Mouse (Mus musculus) neural tube, embryonic 14.5 days (tissue): ENCODE results near the gene Pik3c2b. TPM values are rescaled to one million over a fixed set of nuclear protein-coding genes. Genes with fewer than 3 reads are reported as not detected.

ENCODE experiments used
- ATAC-seq: fragments of 200-750 bp; cut with Nextera tagmentation; 2 replicates; pipeline ENCODE4 v1.8.0; 2017; ENCODE audit warnings: low read depth, mild to moderate bottlenecking, moderate TSS enrichment, moderate library complexity
- H3K27ac ChIP-seq: fragments of 300-500 bp; sonication (generic); 2 replicates; pipeline ENCODE4 v1.5.1; 2014; ENCODE audit warnings: low read depth, mild to moderate bottlenecking, control low read depth, low read length, moderate library complexity, mixed read lengths
- H3K27me3 ChIP-seq: fragments of 300-500 bp; sonication (generic); 2 replicates; pipeline ENCODE4 v1.6.1; 2014; ENCODE audit warnings: low read length; ENCODE audit not compliant: control insufficient read depth, insufficient read depth
- H3K36me3 ChIP-seq: fragments of 300-500 bp; sonication (generic); 2 replicates; pipeline ENCODE4 v1.6.1; 2014; ENCODE audit warnings: low read length, mixed read lengths; ENCODE audit not compliant: control insufficient read depth, insufficient read depth
- H3K4me1 ChIP-seq: fragments of 300-500 bp; sonication (generic); 2 replicates; pipeline ENCODE4 v1.6.1; 2014; ENCODE audit warnings: low read length; ENCODE audit not compliant: control insufficient read depth, insufficient read depth
- H3K4me2 ChIP-seq: fragments of 300-500 bp; sonication (generic); 2 replicates; pipeline ENCODE4 v1.6.1; 2014; ENCODE audit warnings: mild to moderate bottlenecking, low read depth, low read length, control low read depth
- H3K4me3 ChIP-seq: fragments of 300-500 bp; sonication (generic); 2 replicates; pipeline ENCODE4 v1.5.1; 2014; ENCODE audit warnings: low read depth, low read length, control low read depth, mixed read lengths
- H3K9ac ChIP-seq: fragments of 300-500 bp; sonication (generic); replicated peaks from 2 replicates; pipeline ENCODE4 v1.6.1; 2014; ENCODE audit warnings: low read depth, mild to moderate bottlenecking, control low read depth, low read length, mixed read lengths
- H3K9me3 ChIP-seq: fragments of 300-500 bp; sonication (generic); 2 replicates; pipeline ENCODE4 v1.6.1; 2016; ENCODE audit warnings: low read length; ENCODE audit not compliant: control insufficient read depth
- WGBS: fragments of 180-500 bp; shearing (Covaris S2); extraction: QIAGEN DNeasy Blood & Tissue Kit; methylation state at CpG from one replicate; pipeline ENCODE4 v1.1.7; 2014; 5-methylcytosine and 5-hydroxymethylcytosine counted together
- polyA plus RNA-seq: library from polyadenylated mRNA; unstranded; fragments of >200 nt; fragmentation: Nextera tagmentation; extraction: Ambion mirVana; gene quantifications from 2 replicates; pipeline ENCODE4 v1.2.1, GENCODE M21; 2014

Gene Pik3c2b
- polyA plus RNA-seq, 1 experiment from 2014 or later: 17.2 TPM

- Histone ChIP-seq H3K4me2 (no peak overlapping the region), H3K27ac (no peak overlapping the region), H3K4me1 (peaks cover 10% of the 10 kb centered on the region; the same call in 1 of the 2 replicates), H3K4me3 (no peak overlapping the region), H3K9ac (no peak overlapping the region), H3K27me3 (no peaks in the 10 kb centered on the region), H3K36me3 (peaks cover 25% of the 10 kb centered on the region), H3K9me3 (no peaks in the 10 kb centered on the region)
- WGBS: 85% methylated on average over 5 of the region's 5 CpGs
- no peak for ATAC-seq
Measured at GRCm38 (mm10) chr1:133083003-133083546, 37.6 kb downstream of the Pik3c2b start.

- ATAC-seq: no peak
- no peaks in the 10 kb centered on the region for H3K27me3 ChIP-seq
- 70% methylated on average over 11 of the region's 11 CpGs for WGBS
- peaks cover 10% of the 10 kb centered on the region; the same call in 1 of the 2 replicates for H3K4me1 ChIP-seq
- H3K9ac ChIP-seq: no peak overlapping the region
- no peak overlapping the region for H3K4me3 ChIP-seq
- peaks cover 30% of the 10 kb centered on the region for H3K36me3 ChIP-seq
- no peaks in the 10 kb centered on the region for H3K9me3 ChIP-seq
- no peak overlapping the region for H3K27ac ChIP-seq
- no peak overlapping the region for H3K4me2 ChIP-seq
Measured at GRCm38 (mm10) chr1:133083942-133084625, 38.6 kb downstream of the Pik3c2b start.

DNA sequence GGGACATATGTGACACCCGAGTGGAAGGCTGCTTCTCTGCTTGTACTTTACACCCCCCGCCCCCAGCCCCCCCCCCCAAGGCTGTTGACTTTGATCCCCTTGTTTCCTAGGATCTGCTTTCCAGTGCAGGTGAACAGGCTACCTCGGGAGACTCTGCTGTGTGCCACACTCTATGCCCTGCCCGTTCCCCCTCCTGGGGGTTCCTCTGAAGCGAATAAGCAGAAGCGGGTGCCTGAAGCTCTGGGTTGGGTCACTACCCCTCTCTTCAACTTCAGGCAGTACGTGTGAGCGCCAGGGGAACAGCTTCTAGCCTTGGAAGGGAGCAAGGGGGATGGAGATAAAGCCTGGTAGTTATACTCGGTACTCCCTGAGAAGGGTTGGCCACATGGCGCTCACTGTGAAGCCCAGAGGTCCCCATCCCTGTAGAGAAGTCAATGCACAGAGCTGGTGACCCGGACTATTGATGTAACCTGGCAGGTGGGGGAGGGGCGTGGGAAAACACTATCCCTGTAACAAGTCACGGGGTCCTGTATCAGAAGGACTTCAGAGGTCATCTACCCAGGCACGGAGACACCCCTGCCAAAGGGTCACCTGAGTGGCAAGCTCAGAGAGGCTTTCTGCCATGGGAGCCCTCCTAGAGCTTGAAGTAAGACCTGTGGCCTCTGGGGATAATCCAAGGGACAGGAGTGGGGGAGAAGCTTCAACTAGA, 39.4 kb downstream of the Pik3c2b start:
- Histone ChIP-seq H3K4me3 (no peak overlapping the region), H3K36me3 (peaks cover 31% of the 10 kb centered on the region), H3K4me1 (peaks cover 7% of the 10 kb centered on the region; the same call in 1 of the 2 replicates), H3K9ac (no peak overlapping the region), H3K27ac (no peak overlapping the region), H3K4me2 (no peak overlapping the region), H3K27me3 (no peaks in the 10 kb centered on the region), H3K9me3 (no peaks in the 10 kb centered on the region)
- 83% methylated on average over 14 of the region's 14 CpGs for WGBS
- ATAC-seq: no peak

DNA sequence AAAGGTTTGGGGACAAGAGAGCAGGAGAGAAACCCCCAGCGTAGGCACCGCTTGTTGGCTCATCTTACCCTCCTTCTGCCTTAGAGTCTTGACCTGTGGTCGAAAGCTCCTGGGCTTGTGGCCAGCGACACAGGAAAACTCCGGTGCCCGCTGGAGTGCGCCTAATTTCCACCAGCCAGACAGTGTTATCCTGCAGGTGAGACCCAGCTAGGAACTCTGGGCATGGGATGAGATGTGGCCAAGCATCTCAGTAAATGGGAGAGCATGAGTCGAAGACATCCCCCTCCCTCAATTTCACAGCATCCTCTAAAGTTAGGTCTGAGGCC, 39.9 kb downstream of the Pik3c2b start:
- Histone ChIP-seq H3K36me3 (peaks cover 35% of the 10 kb centered on the region), H3K4me1 (0 out of 2 replicates have a peak, but pooled peaks cover 5% of the 10 kb centered on the region), H3K9ac (no peak overlapping the region), H3K4me3 (no peak overlapping the region), H3K27me3 (no peaks in the 10 kb centered on the region), H3K4me2 (no peak overlapping the region), H3K9me3 (no peaks in the 10 kb centered on the region), H3K27ac (no peak overlapping the region)
- 90% methylated on average over 8 of the region's 8 CpGs for WGBS
- no peak for ATAC-seq

DNA sequence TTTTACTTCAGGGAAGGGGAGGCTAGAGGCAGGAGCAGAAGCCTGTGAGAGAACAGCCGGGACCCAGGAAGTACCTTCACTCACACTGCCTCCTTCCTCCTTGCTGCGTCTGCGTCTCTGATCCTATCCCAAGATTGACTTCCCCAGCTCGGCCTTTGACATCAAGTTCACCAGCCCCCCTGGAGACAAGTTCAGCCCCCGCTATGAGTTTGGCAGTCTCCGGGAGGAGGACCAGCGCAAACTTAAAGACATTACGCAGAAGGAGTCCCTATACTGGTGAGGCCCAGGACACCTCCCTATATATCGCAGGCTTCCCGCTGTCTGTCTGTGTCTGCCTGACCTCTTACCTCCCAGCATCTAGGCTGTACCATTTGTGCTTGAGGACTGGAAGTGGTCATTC, 41.3 kb downstream of the Pik3c2b start:
- no peak overlapping the region for H3K4me2 ChIP-seq
- no peak overlapping the region for H3K27ac ChIP-seq
- ATAC-seq: no peak
- H3K36me3 ChIP-seq: peaks cover 38% of the 10 kb centered on the region
- H3K9me3 ChIP-seq: no peaks in the 10 kb centered on the region
- no peak overlapping the region for H3K4me3 ChIP-seq
- H3K27me3 ChIP-seq: no peaks in the 10 kb centered on the region
- WGBS: 82% methylated on average over 10 of the region's 10 CpGs
- no peak overlapping the region for H3K9ac ChIP-seq
- 0 out of 2 replicates have a peak, but pooled peaks cover 5% of the 10 kb centered on the region for H3K4me1 ChIP-seq

- 0 out of 2 replicates have a peak, but pooled peaks cover 5% of the 10 kb centered on the region for H3K4me1 ChIP-seq
- no peak overlapping the region for H3K4me3 ChIP-seq
- no peaks in the 10 kb centered on the region for H3K9me3 ChIP-seq
- WGBS: 49% methylated on average over 7 of the region's 7 CpGs
- no peak overlapping the region for H3K9ac ChIP-seq
- H3K27me3 ChIP-seq: no peaks in the 10 kb centered on the region
- H3K4me2 ChIP-seq: no peak overlapping the region
- ATAC-seq: peak; percentile 45; the same call in 1 of the 2 replicates
- H3K36me3 ChIP-seq: peaks cover 39% of the 10 kb centered on the region
- H3K27ac ChIP-seq: no peak overlapping the region
Measured at GRCm38 (mm10) chr1:133087206-133087905, 41.9 kb downstream of the Pik3c2b start.

- Histone ChIP-seq H3K36me3 (peaks cover 40% of the 10 kb centered on the region), H3K4me2 (no peak overlapping the region), H3K4me1 (0 out of 2 replicates have a peak, but pooled peaks cover 5% of the 10 kb centered on the region), H3K27ac (no peak overlapping the region), H3K9ac (no peak overlapping the region), H3K4me3 (no peak overlapping the region), H3K9me3 (no peaks in the 10 kb centered on the region), H3K27me3 (no peaks in the 10 kb centered on the region)
- ATAC-seq: no peak
- WGBS: 86% methylated on average over 10 of the region's 10 CpGs
Measured at GRCm38 (mm10) chr1:133088196-133088595, 42.7 kb downstream of the Pik3c2b start.

GRCm38 (mm10) chr1:133089415-133089814, 43.9 kb downstream of the Pik3c2b start:
- 90% methylated on average over 4 of the region's 4 CpGs for WGBS
- no peak overlapping the region for H3K9ac ChIP-seq
- H3K9me3 ChIP-seq: no peaks in the 10 kb centered on the region
- H3K4me2 ChIP-seq: no peak overlapping the region
- H3K36me3 ChIP-seq: peaks cover 44% of the 10 kb centered on the region
- H3K4me1 ChIP-seq: 0 out of 2 replicates have a peak, but pooled peaks cover 5% of the 10 kb centered on the region
- ATAC-seq: no peak
- no peaks in the 10 kb centered on the region for H3K27me3 ChIP-seq
- no peak overlapping the region for H3K27ac ChIP-seq
- H3K4me3 ChIP-seq: no peak overlapping the region
